Mouse (Mus musculus): Measurements from ENCODE around the gene Fam161a. TPM values are rescaled to one million over a fixed set of nuclear protein-coding genes. Genes with fewer than 3 reads are reported as not detected.
"Not testable (repeated sequence)": the region's sequence is repeated elsewhere in the genome, so short reads cannot be mapped to it uniquely, and the experiment has no call there.

Gene Fam161a
- total RNA-seq, 2 experiments from 2014 or later: 1.7 to 2.0 TPM

GRCm38 (mm10) chr11:23063857-23064256 lies 56.5 kb downstream of the Fam161a start:
- no peak for DNase-seq

DNA sequence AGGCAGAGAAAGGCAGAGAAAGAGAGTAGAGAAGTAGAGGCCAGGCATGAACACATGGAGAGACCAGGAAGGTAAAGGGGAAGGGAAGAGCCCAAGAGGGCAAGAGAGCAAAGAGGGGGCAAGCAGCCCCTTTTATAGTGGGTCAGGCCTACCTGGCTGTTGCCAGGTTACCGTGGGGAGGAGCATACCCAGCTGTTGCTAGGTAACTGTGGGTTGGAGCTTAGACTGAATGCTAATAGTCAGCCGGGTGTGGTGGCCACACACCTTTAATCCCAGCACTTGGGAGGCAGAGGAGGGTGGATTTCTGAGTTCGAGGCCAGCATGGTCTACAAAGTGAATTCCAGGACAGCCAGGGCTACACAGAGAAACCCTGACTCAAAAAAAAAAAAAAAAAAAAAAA lies 56.9 kb downstream of the Fam161a start:
- DNase-seq: not testable (repeated sequence)

DNA sequence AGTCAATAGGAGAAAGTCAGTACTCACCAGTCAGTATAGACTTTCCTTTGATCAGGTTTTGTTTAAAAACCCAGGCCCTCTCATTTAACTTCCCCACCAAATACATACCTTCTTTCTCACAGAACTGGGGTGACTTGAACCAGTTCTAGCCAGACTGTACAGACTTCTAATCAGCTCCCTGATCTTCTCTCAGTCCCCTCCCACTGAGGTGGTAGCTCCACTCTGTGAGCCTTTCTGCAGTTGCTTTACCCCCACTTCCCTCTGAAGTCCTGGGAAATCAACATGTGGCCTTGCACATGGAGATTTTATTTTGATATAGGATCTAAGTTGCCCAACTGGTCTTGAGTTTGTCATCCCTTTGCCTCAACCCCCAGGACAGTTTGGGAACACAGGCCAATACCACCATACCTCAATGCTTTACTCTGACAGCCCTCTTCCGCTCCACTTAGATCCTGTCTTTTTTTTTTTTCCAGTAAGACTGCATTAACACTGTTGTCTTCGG lies 57.9 kb downstream of the Fam161a start:
- DNase-seq: no peak

DNA sequence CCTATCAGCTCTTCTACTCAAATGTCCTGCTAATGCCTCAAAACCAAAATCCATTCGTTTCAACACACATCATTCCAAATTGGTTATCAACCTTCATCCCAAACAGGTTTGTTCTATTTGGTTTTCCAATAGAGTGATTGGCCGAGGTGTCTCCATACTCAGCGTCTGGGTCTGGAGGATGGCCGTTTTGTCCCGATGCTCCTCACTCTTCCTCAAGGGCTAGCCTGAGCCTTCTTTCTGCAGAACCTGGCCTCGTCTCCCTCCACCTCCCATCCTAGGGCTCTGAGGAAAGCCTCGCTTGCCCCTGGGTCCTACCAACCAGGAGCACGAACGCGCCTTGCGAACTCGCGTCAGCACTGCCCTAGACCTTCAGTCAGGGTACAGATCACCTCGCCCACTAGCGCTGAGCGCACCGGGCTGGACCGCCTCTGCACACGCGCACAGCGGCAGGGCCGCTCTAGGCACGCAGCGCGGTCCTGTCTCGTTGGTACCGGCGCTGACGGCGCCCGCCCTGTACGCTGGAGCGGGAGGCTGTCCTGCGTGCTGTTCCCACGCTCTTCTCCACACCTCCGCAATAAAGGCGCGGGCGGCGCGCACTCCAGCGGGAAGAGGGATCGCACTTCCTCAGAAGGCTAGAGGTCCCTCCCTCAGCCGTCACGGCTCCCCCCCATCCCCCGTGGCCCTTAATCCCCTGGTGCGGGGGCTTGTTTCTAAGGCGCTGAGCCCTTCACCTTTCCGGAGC lies 60.2 kb downstream of the Fam161a start:
- peak; percentile 87 for DNase-seq

- DNase-seq: no peak
Observed at GRCm38 (mm10) chr11:23068201-23068600, 60.9 kb downstream of the Fam161a start.

DNA sequence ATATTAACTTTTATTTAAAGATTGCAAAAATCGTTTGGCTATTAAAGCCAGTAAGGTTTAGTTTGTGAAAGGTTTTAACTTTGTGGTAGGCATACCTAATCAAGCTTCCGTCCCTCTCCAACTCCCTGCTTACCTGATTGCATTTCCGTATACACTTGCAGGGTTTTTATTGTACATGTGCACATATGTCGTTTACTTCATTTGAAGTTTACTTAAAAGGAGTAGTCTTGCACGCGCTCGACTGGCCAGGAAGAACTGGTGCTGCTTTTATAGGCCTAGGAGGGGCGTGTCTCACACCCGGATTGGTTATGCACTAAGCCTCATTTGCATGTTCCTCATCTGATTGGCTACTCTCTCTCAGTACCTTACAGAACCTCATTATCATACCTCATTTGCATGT lies 61.7 kb downstream of the Fam161a start:
- not testable (repeated sequence) for DNase-seq

- DNase-seq: no peak
Observed at GRCm38 (mm10) chr11:23074841-23075240, 67.5 kb downstream of the Fam161a start.

DNA sequence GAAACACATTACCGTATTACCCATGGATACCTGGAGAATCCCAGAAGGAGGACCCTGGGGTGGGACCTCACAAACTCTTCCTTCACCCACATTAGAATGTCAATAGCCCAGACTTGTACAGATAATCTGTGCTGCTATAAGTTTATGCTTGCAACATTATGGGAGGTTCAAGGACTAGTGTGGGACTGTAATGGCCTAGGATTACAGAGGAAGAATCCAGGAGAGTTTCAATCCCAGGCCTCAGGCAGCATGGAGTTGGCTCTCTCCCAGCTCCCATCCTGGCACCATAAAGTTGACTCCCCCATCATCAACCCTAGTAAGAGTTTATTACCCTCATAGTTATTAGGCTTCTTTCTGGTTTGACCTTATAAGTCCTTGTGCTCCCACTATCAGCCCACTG lies 71.2 kb downstream of the Fam161a start:
- no peak for DNase-seq

Other genes with a start within 250 kb of the Fam161a start
- 1 to 10 TPM; 7.4 to 8.1 TPM for gene B3gnt2, start 146.6 kb upstream of the Fam161a start, total RNA-seq (2021)
- gene Zrsr1, start 35.5 kb upstream of the Fam161a start, total RNA-seq (2021): 1 to 10 TPM; 8.2 to 8.7 TPM
- gene Gm28048, start 25.4 kb upstream of the Fam161a start, total RNA-seq (2021): 1 to 10 TPM; 7.6 to 8.1 TPM
- 100 to 1,000 TPM; 161 to 186 TPM for gene Commd1, start 25.1 kb upstream of the Fam161a start, total RNA-seq (2021)
- 100 to 1,000 TPM; 150 to 156 TPM for gene Cct4, start 17.0 kb upstream of the Fam161a start, total RNA-seq (2021)
- 10 to 100 TPM; 72.4 to 80.0 TPM for gene Xpo1, start 248.5 kb downstream of the Fam161a start, total RNA-seq (2021)